17 mouse cellular contexts compared by ENCODE assay signal in genomic region chr13:90584766-90585165, GRCm38 (mm10).
DNase-seq lines count a peak whose midpoint lies in the region; ATAC-seq and TF ChIP-seq lines count a peak whose summit lies in the region.
"Had no signal": no experiment of that assay in that cellular context is flagged by ENCODE, and none has a peak within 500 bp of the region (broad histone marks: within the 10 kb centered on the region; RNA-seq: fewer than 3 reads in every experiment).

No protein-coding gene starts in this region.

- no peaks in the 10 kb centered on the region for H3K4me1 ChIP-seq in limb, embryonic 12.5 days (replicated peaks)
- H3K4me1 ChIP-seq in limb, embryonic 10.5 days, result no peaks in the 10 kb centered on the region
- H3K4me1 ChIP-seq in limb, embryonic 14.5 days (ENCODE audit: control insufficient read depth, insufficient read depth, low read length), result no peaks in the 10 kb centered on the region
- H3K4me1 ChIP-seq in midbrain, embryonic 16.5 days (ENCODE audit: control insufficient read depth, insufficient read depth, low read length), result no peaks in the 10 kb centered on the region
- H3K4me1 ChIP-seq: forebrain, embryonic 13.5 days; forebrain, embryonic 15.5 days had no signal

- H3K27me3 ChIP-seq in limb, embryonic 12.5 days, result no peaks in the 10 kb centered on the region
- H3K27me3 ChIP-seq in limb, embryonic 10.5 days (ENCODE audit: low read depth, poor library complexity, severe bottlenecking), result no peaks in the 10 kb centered on the region
- no peaks in the 10 kb centered on the region for H3K27me3 ChIP-seq in limb, embryonic 14.5 days (ENCODE audit: control insufficient read depth, insufficient read depth, low read length)
- no peaks in the 10 kb centered on the region for H3K27me3 ChIP-seq in midbrain, embryonic 16.5 days (ENCODE audit: control insufficient read depth, insufficient read depth, low read depth, low read length)
- H3K27me3 ChIP-seq: embryonic facial prominence, embryonic 13.5 days; forebrain, embryonic 13.5 days; forebrain, embryonic 15.5 days had no signal

- WGBS in limb, embryonic 12.5 days, result 83% methylated on average over 2 of the region's 2 CpGs
- WGBS in limb, embryonic 10.5 days, result 94% methylated on average over 2 of the region's 2 CpGs
- WGBS in limb, embryonic 14.5 days, result 70% methylated on average over 2 of the region's 2 CpGs
- 88% methylated on average over 2 of the region's 2 CpGs for WGBS in midbrain, embryonic 16.5 days

- H3K4me3 ChIP-seq in limb, embryonic 12.5 days (replicated peaks), result no peak overlapping the region
- no peak overlapping the region for H3K4me3 ChIP-seq in limb, embryonic 10.5 days
- H3K4me3 ChIP-seq in limb, embryonic 14.5 days (replicated peaks; ENCODE audit: low read length), result no peak overlapping the region
- H3K4me3 ChIP-seq in midbrain, embryonic 16.5 days (ENCODE audit: low read depth, low read length), result no peak overlapping the region
- H3K4me3 ChIP-seq: embryonic facial prominence, embryonic 13.5 days; forebrain, embryonic 13.5 days; forebrain, embryonic 15.5 days had no signal

- no peak for ATAC-seq in limb, embryonic 12.5 days (ENCODE audit: insufficient number of reproducible peaks, insufficient read depth, low FRiP score, low TSS enrichment, low read depth)
- peak; percentile 34; the same call in 1 of the 2 replicates for ATAC-seq in limb, embryonic 14.5 days (ENCODE audit: low FRiP score, low read depth)
- no peak for ATAC-seq in midbrain, embryonic 16.5 days
- ATAC-seq: forebrain, embryonic 13.5 days; forebrain, embryonic 15.5 days; forebrain, postnatal 0 days had no signal

- H3K9me3 ChIP-seq in limb, embryonic 12.5 days, result no peaks in the 10 kb centered on the region
- H3K9me3 ChIP-seq in limb, embryonic 10.5 days (replicated peaks), result no peaks in the 10 kb centered on the region
- no peaks in the 10 kb centered on the region for H3K9me3 ChIP-seq in limb, embryonic 14.5 days (ENCODE audit: control insufficient read depth, low read length)
- no peaks in the 10 kb centered on the region for H3K9me3 ChIP-seq in midbrain, embryonic 16.5 days (replicated peaks; ENCODE audit: control insufficient read depth, low read length, poor library complexity, severe bottlenecking)
- H3K9me3 ChIP-seq: embryonic facial prominence, embryonic 13.5 days; forebrain, embryonic 13.5 days; forebrain, embryonic 15.5 days had no signal

- no peak overlapping the region for H3K9ac ChIP-seq in limb, embryonic 12.5 days (replicated peaks)
- H3K9ac ChIP-seq in limb, embryonic 14.5 days (ENCODE audit: low read depth, low read length, severe bottlenecking), result no peak overlapping the region
- H3K9ac ChIP-seq in midbrain, embryonic 16.5 days (ENCODE audit: low read depth, low read length), result no peak overlapping the region
- H3K9ac ChIP-seq: embryonic facial prominence, embryonic 13.5 days; forebrain, embryonic 13.5 days; forebrain, embryonic 15.5 days; forebrain, postnatal 0 days had no signal

- no peak overlapping the region for H3K4me2 ChIP-seq in limb, embryonic 12.5 days
- no peak overlapping the region for H3K4me2 ChIP-seq in limb, embryonic 14.5 days (replicated peaks; ENCODE audit: low read depth, low read length, severe bottlenecking)
- H3K4me2 ChIP-seq in midbrain, embryonic 16.5 days (ENCODE audit: low read length), result no peak overlapping the region
- H3K4me2 ChIP-seq: embryonic facial prominence, embryonic 13.5 days; forebrain, embryonic 13.5 days; forebrain, embryonic 15.5 days had no signal

- H3K36me3 ChIP-seq in limb, embryonic 12.5 days, result no peaks in the 10 kb centered on the region
- no peaks in the 10 kb centered on the region for H3K36me3 ChIP-seq in limb, embryonic 10.5 days
- no peaks in the 10 kb centered on the region for H3K36me3 ChIP-seq in limb, embryonic 14.5 days (ENCODE audit: control insufficient read depth, insufficient read depth, low read length)
- no peaks in the 10 kb centered on the region for H3K36me3 ChIP-seq in midbrain, embryonic 16.5 days (ENCODE audit: control insufficient read depth, insufficient read depth, low read length)
- H3K36me3 ChIP-seq: embryonic facial prominence, embryonic 13.5 days; forebrain, embryonic 15.5 days had no signal

- DNase-seq in limb, embryonic 10.5 days (ENCODE audit: low spot score), result no peak
- peak; percentile 75 for DNase-seq in limb, embryonic 14.5 days (ENCODE audit: low spot score)
- DNase-seq in gastrocnemius, adult 8-10 months (ENCODE audit: low spot score in 2 of 2), result no peak
- DNase-seq: adrenal gland, adult 2 months; adrenal gland, postnatal 10 days; adrenal gland, postnatal 25 days; cerebellum, adult 11-12 months; cerebellum, adult 2 months; cerebellum, adult 9-10 months; cerebellum, postnatal 10 days; cerebellum, postnatal 25 days; forebrain, postnatal 0 days had no signal

- TF ChIP-seq POLR2A in limb, embryonic 14.5 days (IDR thresholded peaks at IDR 0.05; ENCODE audit: borderline replicate concordance, extremely low read depth, insufficient read depth, insufficient read length), result no peak

- 0 out of 2 replicates have a peak overlapping the region, but pooled peaks have one; percentile 41 for H3K27ac ChIP-seq in limb, embryonic 12.5 days
- H3K27ac ChIP-seq in limb, embryonic 10.5 days, result no peak overlapping the region
- no peak overlapping the region for H3K27ac ChIP-seq in limb, embryonic 14.5 days (replicated peaks; ENCODE audit: low read depth, low read length)
- H3K27ac ChIP-seq in midbrain, embryonic 16.5 days (ENCODE audit: low read length), result no peak overlapping the region
- H3K27ac ChIP-seq: embryonic facial prominence, embryonic 13.5 days; forebrain, embryonic 13.5 days; forebrain, embryonic 15.5 days had no signal
